Mouse (Mus musculus): Measurements from ENCODE around the gene Efcab3. TPM values are rescaled to one million over a fixed set of nuclear protein-coding genes. Genes with fewer than 3 reads are reported as not detected.

Efcab3 gene
- polyA plus RNA-seq, 1 experiment from 2014 or later = 0.07 TPM

DNA sequence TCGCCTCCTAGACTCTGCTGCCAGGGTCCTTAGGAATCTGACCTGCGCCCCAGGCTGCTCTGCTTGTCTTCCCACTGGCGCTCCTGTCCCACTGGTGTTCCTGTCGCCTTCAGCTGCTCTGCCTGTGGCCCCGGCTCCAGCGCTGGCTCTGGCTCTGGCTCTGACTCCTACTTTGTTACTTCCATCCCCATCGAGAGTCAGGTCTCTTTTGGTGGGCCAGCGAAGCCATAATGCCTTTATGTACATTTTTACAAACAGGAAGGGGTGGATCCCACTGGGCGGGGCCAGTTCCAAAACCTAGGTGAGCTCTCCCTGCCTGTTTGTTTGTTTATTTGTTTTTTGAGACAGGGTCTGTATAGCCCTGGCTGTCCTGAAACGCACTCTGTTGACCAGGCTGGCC, 103.4 kb downstream of the Efcab3 start:
- WGBS = 89% methylated on average over 10 of the region's 10 CpGs
- Histone ChIP-seq H3K4me1 (replicated peaks; ENCODE audit: control insufficient read depth, insufficient read depth, low read length) (no peaks in the 10 kb centered on the region), H3K9ac (ENCODE audit: low read depth, low read length) (no peak overlapping the region), H3K4me2 (replicated peaks; ENCODE audit: low read depth) (no peak overlapping the region), H3K36me3 (ENCODE audit: control insufficient read depth, insufficient read depth) (no peaks in the 10 kb centered on the region), H3K4me3 (ENCODE audit: low read depth, low read length) (no peak overlapping the region), H3K9me3 (ENCODE audit: control insufficient read depth) (peaks cover 9% of the 10 kb centered on the region; the same call in 1 of the 2 replicates), H3K27me3 (replicated peaks; ENCODE audit: control insufficient read depth, insufficient read depth, low read length) (no peaks in the 10 kb centered on the region), H3K27ac (ENCODE audit: low read depth, low read length) (no peak overlapping the region)
- no peak for ATAC-seq
- no peak for TF ChIP-seq CTCF (IDR thresholded peaks at IDR 0.05; ENCODE audit: low read depth)

Other genes with a start within 250 kb of the Efcab3 start
- gene Mettl2, start 62.8 kb downstream of the Efcab3 start, polyA plus RNA-seq (2015; fragmentation: Nextera tagmentation; extraction: Ambion mirVana) = 9.3 and 11.0 TPM in 2 replicates
- gene Gm10842, start 83.3 kb downstream of the Efcab3 start, polyA plus RNA-seq (2015; fragmentation: Nextera tagmentation; extraction: Ambion mirVana) = not detected in 2 replicates
- 8.8 and 8.9 TPM in 2 replicates for gene Tlk2, start 115.2 kb downstream of the Efcab3 start, polyA plus RNA-seq (2015; fragmentation: Nextera tagmentation; extraction: Ambion mirVana)
- gene Mrc2, start 229.1 kb downstream of the Efcab3 start, polyA plus RNA-seq (2015; fragmentation: Nextera tagmentation; extraction: Ambion mirVana) = 1.7 TPM in 2 replicates

All from intestine, postnatal 0 days (tissue).